Mouse (Mus musculus): ENCODE data around the gene Baiap2l1.

Baiap2l1 gene

DNA sequence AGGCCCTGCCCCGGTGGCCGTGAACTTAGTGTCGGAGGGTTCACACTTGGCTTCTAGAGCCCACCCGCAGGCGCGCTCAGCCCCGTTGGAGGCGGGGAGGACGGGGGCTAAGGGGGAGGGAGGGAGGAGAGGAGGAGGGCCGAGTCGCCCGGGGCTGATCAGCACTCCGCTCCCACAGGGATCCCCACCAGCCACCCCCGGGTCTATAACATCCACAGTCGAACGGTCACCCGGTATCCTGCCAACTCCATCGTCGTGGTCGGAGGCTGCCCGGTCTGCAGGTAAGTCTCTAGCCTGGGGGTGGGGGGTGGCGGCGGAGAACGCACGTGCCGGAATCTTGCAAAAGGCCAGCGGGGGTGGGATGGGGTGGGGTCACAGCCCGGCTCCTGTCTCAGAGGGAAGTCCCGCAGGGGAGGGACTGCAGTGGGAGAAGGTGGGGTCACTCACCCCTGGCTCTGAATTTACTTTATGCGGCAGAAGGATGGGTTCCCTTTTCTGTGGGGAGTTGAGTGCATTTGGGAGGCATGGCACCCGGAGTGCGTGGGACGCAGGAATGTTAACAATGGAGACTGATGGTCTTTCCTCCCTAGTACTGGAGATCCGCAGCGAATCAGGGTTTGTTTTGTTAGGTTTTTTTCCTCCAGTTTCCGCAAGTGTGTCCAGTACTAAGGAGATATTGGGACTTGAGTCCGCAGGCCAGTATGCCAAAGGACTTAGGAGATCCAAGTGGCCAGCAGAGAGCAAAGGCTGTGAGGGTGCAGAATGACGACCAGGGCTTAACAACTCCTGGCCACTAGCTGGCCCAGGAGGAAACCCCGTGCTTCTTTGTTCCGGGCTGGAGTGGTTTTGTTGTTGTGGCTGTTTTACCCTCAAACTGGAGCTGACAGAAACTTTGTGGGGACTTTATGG lies 102.0 kb downstream of the Baiap2l1 start:
- DNase-seq = peak; percentile 99

DNA sequence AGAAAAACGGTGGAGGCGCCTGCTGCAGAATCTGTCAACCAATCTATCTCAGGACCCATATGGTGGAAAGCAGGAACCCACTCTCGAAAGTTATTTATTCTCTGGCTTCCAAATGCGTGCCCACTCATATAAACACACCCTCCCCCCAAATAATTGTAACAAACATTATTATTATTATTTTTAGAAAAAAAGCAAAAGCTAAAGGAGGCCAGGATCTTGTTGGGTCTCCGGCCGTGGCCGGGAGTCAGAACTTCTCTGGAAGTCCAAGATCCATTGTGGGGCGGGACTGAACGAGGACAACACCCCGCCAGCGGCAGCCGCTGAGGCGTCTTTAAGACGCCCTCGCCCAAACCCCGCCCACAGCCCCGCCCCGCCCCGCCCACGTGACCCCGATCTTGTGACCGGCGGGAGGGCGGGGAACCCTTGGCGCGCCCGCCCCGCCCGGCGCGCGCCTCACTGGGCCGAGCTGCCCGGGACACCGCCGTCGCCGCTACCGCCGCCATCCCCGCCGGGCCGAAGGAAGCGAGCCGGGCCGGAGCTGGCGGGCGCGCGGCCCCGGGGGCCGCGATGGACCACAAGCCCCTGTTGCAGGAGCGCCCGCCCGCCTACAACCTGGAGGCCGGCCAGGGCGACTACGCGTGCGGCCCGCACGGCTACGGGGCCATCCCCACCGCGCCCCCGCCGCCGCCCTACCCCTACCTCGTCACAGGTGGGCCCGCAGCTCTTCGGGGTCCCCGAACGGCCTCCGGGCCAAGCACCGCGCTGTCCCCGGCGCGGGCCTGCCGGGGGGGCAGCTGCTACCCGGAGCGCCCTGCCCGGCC lies 102.9 kb downstream of the Baiap2l1 start:
- DNase-seq = peak; percentile 99

GRCm38 (mm10) chr5:144254122-144254810 lies 103.6 kb downstream of the Baiap2l1 start:
- DNase-seq = peak; percentile 99

- DNase-seq = no peak
Observed at GRCm38 (mm10) chr5:144253212-144253611, 104.7 kb downstream of the Baiap2l1 start.

GRCm38 (mm10) chr5:144251876-144252577 lies 105.9 kb downstream of the Baiap2l1 start:
- peak; percentile 96 for DNase-seq

DNA sequence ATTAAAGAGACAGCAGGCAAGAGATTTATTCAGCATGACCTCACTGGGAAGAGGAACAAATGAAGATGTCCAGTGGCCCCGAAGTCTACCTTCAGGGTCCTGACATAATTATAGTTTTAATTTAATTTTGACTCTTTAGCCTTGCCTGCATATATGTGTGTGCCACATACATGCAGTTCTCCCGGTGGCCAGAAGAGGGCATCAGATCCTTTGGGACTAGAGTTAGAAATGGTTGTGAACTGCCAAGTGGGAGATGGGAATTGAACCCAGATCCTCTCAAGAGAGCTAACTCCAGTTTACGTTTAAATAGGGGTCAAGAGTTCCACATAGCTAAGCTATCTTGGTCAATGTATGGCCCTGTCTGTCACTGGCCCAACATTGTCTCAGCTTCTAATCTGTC lies 108.0 kb downstream of the Baiap2l1 start:
- no peak for DNase-seq

DNA sequence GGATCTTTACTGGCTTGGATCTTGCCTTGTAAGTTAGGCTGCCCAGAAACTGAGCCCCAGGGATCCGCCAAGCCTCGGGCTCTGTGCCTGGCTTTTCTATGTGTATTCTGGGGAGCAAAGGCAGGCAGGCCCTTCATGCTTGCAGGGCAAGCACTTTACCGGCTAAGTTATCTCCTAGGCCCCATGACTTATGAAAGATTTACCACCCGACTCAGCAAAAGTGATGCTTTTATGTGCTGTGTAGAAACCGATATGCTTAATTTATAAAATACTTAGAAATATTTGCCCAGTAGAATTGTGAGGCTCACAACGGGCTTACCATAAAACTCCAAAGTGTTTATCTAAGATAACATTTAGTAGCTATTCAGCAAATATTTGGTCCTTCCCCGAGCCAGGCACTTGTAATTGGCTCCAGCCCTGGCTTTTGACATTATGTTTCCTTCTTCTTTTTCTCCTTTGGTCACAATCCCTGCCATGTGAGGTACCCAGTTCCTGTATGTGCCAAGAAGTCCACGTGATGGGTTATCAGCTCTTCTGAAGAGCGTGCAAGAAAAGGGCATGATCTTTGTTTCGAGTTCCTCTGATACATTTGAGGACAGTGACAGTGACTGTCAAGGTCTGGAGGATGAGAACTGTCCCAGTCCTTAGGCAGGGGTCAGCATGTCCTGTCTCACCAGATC lies 109.9 kb downstream of the Baiap2l1 start:
- DNase-seq = peak; percentile 98

DNA sequence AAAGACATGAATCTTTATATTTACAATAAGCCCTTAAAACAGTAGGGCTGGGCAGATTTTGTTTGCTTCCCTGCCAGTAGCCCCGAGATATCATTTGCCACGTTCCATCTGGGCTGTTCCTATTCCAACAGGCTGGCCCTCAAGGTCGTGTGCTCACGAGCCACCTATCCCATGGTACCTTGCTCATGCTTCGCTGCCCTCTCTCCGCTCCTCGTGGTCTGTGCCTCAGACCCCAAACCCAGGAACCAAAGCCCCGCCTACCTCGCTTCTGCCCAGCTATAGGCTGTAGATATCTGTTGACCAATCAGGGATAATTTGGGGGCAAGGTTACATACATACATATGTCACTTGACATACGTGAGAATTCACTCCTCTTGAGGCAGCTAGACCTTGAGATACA lies 110.6 kb downstream of the Baiap2l1 start:
- peak; percentile 89 for DNase-seq

GRCm38 (mm10) chr5:144246669-144247068 lies 111.2 kb downstream of the Baiap2l1 start:
- peak; percentile 80 for DNase-seq

DNA sequence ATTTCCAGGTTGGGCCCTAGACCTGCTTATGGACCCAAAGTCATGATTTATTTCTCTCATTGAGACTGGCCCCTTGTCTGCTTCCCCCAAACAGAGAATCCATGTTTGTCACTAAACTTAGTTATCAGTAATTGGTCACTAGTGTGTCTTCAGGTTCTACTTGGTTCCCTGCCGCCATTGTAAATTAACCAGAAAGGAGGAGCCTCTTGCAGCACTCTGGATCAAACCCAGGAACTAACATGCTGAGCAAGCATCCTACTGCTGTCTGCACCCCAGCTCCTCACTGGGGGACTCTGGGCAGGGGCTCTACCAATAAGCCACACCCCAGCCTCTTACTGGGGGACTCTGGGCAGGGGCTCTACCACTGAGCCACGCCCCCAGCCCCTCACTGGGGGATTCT lies 112.3 kb downstream of the Baiap2l1 start:
- DNase-seq = peak; percentile 79

GRCm38 (mm10) chr5:144243901-144244487 lies 113.9 kb downstream of the Baiap2l1 start, which contains the start of gene Bri3:
Gene Bri3 (plus strand): TSS chr5:144244437.
- no peak for DNase-seq

DNA sequence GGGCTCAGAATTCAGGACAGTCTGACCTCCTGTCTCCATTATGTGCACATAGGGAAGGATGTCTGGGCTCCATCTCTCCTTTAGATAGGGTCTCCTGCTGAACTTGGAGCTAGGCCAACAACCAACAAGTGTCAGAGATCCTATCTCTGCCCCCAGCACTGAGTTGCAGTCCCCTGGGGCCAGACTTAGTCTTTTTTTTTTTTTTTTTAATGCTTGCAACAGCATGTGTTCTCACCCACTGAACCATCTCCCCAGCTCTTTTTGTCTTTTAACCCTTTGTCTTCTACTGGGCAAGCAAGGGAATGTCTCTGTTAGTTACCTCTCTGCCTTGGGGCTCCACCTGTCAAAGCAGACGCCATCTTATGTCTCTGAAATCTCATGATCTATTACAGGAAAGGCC lies 118.9 kb downstream of the Baiap2l1 start:
- no peak for DNase-seq

- DNase-seq = no peak
Observed at GRCm38 (mm10) chr5:144234714-144235113, 123.2 kb downstream of the Baiap2l1 start.

DNA sequence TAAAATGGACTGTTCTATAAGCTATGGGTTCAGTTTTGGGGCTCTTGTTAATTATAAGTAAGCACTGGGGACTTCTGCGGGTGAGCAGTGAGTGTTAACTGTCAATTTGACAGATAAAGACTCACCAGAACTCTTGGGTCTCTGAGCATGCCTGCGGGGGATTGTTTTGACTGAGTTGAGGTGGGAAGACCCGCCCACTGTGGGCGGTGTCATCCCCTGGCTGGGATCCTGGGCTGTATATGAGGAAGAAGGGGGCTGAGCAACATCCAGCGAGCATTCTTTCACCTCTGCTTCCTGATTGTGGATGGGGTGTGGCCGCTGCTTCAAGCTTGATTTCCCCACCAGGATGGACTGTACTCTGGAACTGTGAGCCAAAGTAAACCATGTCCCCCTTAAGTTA lies 123.7 kb downstream of the Baiap2l1 start:
- no peak for DNase-seq

DNA sequence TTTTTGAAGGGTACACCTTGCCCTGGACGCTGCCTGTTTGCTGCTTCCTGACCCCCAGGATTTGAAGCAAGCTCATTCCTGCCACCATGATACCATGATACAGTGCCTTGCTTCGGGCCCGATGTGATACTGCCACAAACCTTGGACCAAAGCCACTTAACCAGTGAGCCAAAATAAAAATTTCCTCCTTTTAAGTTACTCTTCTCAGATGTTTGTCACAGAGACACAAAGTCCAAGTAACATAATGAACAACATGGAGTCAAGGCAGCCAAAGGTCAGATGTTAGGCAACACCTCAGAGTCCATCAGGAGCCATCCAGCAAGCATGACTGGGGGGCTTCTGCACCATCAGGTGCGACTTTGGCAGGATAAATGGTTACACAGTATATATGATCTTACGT lies 125.4 kb downstream of the Baiap2l1 start:
- no peak for DNase-seq

- no peak for DNase-seq
Observed at GRCm38 (mm10) chr5:144231410-144231809, 126.5 kb downstream of the Baiap2l1 start.

DNA sequence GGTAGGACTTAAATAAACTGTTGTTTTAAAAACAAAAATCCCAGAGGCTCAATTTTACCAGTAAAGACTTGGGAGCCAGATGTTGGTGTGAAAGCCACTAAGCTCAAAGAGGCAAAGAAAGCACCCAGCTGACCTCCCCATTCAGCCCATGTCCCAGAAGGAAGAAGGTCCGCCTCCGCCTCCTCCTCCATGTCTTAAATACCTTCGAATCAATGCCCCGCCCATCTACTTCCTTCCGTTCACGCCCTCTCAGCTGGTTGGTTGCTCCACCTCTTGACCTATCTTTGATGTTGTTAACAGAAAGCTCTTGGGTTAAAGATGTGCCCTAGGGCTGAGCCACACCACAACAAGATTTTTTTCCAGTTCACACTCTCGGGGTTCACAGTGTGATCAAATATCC lies 127.7 kb downstream of the Baiap2l1 start:
- DNase-seq = no peak

DNA sequence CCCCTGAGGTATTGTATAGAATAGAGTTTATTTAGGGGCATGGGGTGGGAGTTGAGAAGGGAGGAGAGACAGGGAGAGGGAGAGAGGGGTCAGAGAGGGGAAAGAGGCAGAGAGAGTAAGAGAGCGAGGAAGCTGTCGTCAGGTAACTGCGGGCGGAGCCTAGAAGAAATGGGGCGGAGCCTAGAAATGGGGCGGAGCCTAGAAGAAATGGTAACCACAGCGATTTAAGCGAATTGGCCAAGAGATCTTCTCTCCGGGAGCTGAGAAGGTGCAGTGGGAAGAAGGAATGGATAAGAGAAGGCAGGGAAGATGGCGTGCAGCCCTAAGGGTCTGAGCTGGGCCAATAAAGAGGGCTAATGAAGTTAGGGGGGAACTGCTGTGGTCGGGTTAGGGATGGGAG lies 131.7 kb downstream of the Baiap2l1 start:
- no peak for DNase-seq

DNA sequence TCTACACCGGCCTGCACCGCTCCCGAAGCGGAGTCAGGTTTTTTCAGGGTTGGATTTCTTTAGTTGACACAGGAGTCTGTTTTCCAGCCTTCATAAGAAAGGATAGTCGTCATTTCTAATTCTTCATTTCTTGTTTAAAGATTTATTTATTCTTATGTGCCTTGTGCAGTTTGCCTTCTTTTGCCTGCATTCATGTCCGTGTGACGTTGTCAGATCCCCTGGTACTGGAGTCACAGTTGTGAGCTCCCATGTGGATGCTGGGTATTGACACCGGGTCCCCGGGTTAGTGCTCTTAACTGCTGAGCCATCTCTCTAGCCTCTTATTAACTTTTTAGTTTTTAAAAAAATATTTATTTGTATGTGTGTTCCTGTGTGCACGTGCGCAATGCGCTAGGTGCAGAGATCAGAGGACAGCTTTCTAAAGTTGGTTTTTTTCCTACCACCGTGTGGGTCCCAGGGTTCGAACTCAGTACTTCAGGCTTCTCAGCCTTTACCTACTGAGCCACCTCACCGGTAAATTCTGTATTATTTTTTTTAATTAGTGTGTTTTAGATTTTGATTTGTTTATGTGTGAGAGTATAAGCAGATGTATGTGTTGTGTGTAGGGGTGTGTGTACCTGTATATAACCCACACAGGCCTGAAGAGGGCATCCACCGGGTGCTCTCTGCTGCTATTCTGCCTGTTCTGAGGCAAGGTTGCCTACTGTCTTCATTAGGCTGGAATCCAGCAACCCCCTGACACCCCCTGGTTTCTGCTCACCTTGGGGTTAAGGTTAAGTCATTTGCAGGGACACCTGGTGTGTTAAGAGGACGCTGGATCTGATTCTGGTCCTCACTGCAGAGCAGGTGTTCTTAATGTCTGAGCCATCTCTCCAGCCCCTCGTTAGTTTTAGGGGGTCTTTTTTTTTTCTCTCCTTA lies 133.8 kb downstream of the Baiap2l1 start:
- peak; percentile 88 for DNase-seq

- DNase-seq = peak; percentile 100
Observed at GRCm38 (mm10) chr5:144223503-144223862, 134.4 kb downstream of the Baiap2l1 start, which contains the start of gene Tecpr1. Gene Tecpr1 (minus strand): TSS chr5:144223615.

Measured in heart, adult 11 months (tissue).